Mouse (Mus musculus): ENCODE measurements at regions not wholly inside any gene's neighbourhood (a gene's known extent, or its start where the extent isn't known, plus 50 kb on each side); places are given as distances from the start of the nearest gene placed in this dataset.
"Not testable (repeated sequence)": the region's sequence is repeated elsewhere in the genome, so short reads cannot be mapped to it uniquely, and the experiment has no call there.

- H3K4me2 ChIP-seq = no peak overlapping the region
- no peaks in the 10 kb centered on the region for H3K27me3 ChIP-seq
- H3K4me3 ChIP-seq = no peak overlapping the region
- 83% methylated on average over 5 of the region's 5 CpGs for whole genome bisulfite sequencing
- no peak for ATAC-seq (ENCODE audit: low read depth)
- no peaks in the 10 kb centered on the region for H3K9me3 ChIP-seq
- H3K9ac ChIP-seq = no peak overlapping the region
- H3K4me1 ChIP-seq (replicated peaks) = no peaks in the 10 kb centered on the region
- no peak overlapping the region for H3K27ac ChIP-seq (replicated peaks)
- H3K36me3 ChIP-seq = no peaks in the 10 kb centered on the region
Observed at GRCm38 (mm10) chr3:152040751-152041150, 125.3 kb downstream of the Gipc2 start.

GRCm38 (mm10) chr3:152036819-152037218, 129.2 kb downstream of the Gipc2 start:
- H3K9ac ChIP-seq; H3K36me3 ChIP-seq; H3K9me3 ChIP-seq; H3K4me3 ChIP-seq; H3K4me2 ChIP-seq; H3K27me3 ChIP-seq; ATAC-seq (ENCODE audit: low read depth); H3K27ac ChIP-seq (replicated peaks); H3K4me1 ChIP-seq (replicated peaks): not testable (repeated sequence)
- 96% methylated on average over 5 of the region's 5 CpGs for WGBS

DNA sequence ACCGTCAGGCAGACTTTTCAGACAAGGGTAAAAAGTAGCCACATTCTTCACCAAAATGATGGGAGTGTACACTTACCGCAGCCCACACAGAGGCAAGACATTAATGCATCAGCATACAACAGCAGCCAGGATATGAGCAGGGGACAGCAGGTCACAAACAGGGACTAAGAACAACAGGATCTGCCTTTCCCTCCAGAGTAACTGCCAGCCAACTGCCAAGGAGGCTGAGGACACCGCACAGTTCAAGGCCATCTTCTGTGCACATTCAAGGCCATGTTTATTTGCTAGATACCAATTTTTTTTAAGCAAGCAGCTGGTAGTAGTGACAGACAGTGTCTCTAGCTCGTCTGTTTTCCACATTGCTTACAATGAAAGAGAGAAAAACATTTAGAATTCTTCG, 130.6 kb downstream of the Gipc2 start:
- no peak overlapping the region for H3K9ac ChIP-seq
- ATAC-seq (ENCODE audit: low read depth) = no peak
- H3K36me3 ChIP-seq = no peaks in the 10 kb centered on the region
- no peaks in the 10 kb centered on the region for H3K4me1 ChIP-seq (replicated peaks)
- no peaks in the 10 kb centered on the region for H3K9me3 ChIP-seq
- no peaks in the 10 kb centered on the region for H3K27me3 ChIP-seq
- WGBS = 84% methylated on average over 5 of the region's 5 CpGs
- H3K27ac ChIP-seq (replicated peaks) = no peak overlapping the region
- H3K4me3 ChIP-seq = no peak overlapping the region
- no peak overlapping the region for H3K4me2 ChIP-seq

- H3K27me3 ChIP-seq = no peaks in the 10 kb centered on the region
- 86% methylated on average over 10 of the region's 10 CpGs for WGBS
- H3K9ac ChIP-seq = no peak overlapping the region
- H3K4me3 ChIP-seq = no peak overlapping the region
- no peaks in the 10 kb centered on the region for H3K4me1 ChIP-seq (replicated peaks)
- no peak overlapping the region for H3K27ac ChIP-seq (replicated peaks)
- ATAC-seq (ENCODE audit: low read depth) = no peak
- H3K9me3 ChIP-seq = no peaks in the 10 kb centered on the region
- no peak overlapping the region for H3K4me2 ChIP-seq
- no peaks in the 10 kb centered on the region for H3K36me3 ChIP-seq
Observed at GRCm38 (mm10) chr3:152034686-152035085, 131.3 kb downstream of the Gipc2 start.

- ATAC-seq (ENCODE audit: low read depth) = no peak
- Histone ChIP-seq H3K36me3 (no peaks in the 10 kb centered on the region), H3K9me3 (no peaks in the 10 kb centered on the region), H3K27me3 (no peaks in the 10 kb centered on the region), H3K4me3 (no peak overlapping the region), H3K4me2 (no peak overlapping the region), H3K27ac (replicated peaks) (no peak overlapping the region), H3K4me1 (replicated peaks) (no peaks in the 10 kb centered on the region), H3K9ac (no peak overlapping the region)
- WGBS = 75% methylated on average over 2 of the region's 2 CpGs
Observed at GRCm38 (mm10) chr3:152034221-152034620, 131.8 kb downstream of the Gipc2 start.

- Histone ChIP-seq H3K27ac (replicated peaks) (no peak overlapping the region), H3K4me3 (no peak overlapping the region), H3K36me3 (no peaks in the 10 kb centered on the region), H3K27me3 (no peaks in the 10 kb centered on the region), H3K4me1 (replicated peaks) (no peaks in the 10 kb centered on the region), H3K9me3 (no peaks in the 10 kb centered on the region), H3K4me2 (no peak overlapping the region), H3K9ac (no peak overlapping the region)
- ATAC-seq (ENCODE audit: low read depth) = no peak
- 64% methylated on average over 3 of the region's 3 CpGs for WGBS
Observed at GRCm38 (mm10) chr3:152032663-152033318, 133.2 kb downstream of the Gipc2 start.

DNA sequence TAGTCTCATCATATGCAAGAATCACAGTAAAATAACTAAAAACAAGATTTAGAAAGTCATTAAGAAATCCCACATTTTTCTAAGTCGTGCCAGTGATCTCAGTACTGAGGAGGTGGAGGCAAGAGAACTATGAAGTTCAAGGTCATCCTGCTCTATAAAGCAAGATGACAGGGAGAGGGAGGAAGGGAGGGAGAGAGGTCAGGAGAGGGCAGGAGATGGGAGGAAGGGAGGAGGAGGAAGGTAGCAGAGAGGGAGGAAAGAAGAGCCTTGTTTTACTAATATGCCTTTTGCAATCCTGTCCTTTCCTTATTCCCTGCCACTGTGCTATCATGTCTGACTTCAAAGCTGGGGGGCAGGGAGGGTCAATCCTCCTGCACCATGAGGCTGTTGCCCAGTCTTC, 137.3 kb downstream of the Gipc2 start:
- H3K27ac ChIP-seq (replicated peaks) = no peak overlapping the region
- H3K9ac ChIP-seq = no peak overlapping the region
- ATAC-seq (ENCODE audit: low read depth) = no peak
- no peak overlapping the region for H3K4me2 ChIP-seq
- no peaks in the 10 kb centered on the region for H3K9me3 ChIP-seq
- no peaks in the 10 kb centered on the region for H3K27me3 ChIP-seq
- 61% methylated on average over 1 of the region's 1 CpGs for WGBS
- no peaks in the 10 kb centered on the region for H3K4me1 ChIP-seq (replicated peaks)
- H3K4me3 ChIP-seq = no peak overlapping the region
- no peaks in the 10 kb centered on the region for H3K36me3 ChIP-seq

GRCm38 (mm10) chr3:152026034-152026433, 140.0 kb downstream of the Gipc2 start:
- no peaks in the 10 kb centered on the region for H3K4me1 ChIP-seq (replicated peaks)
- no peaks in the 10 kb centered on the region for H3K9me3 ChIP-seq
- ATAC-seq (ENCODE audit: low read depth) = no peak
- no peak overlapping the region for H3K9ac ChIP-seq
- H3K27me3 ChIP-seq = no peaks in the 10 kb centered on the region
- no peak overlapping the region for H3K4me3 ChIP-seq
- H3K36me3 ChIP-seq = no peaks in the 10 kb centered on the region
- no peak overlapping the region for H3K27ac ChIP-seq (replicated peaks)
- no peak overlapping the region for H3K4me2 ChIP-seq
- 90% methylated on average over 4 of the region's 4 CpGs for whole genome bisulfite sequencing

- no peak for ATAC-seq (ENCODE audit: low read depth)
- H3K36me3 ChIP-seq = no peaks in the 10 kb centered on the region
- no peaks in the 10 kb centered on the region for H3K27me3 ChIP-seq
- H3K4me1 ChIP-seq (replicated peaks) = no peaks in the 10 kb centered on the region
- no peaks in the 10 kb centered on the region for H3K9me3 ChIP-seq
- 83% methylated on average over 8 of the region's 8 CpGs for WGBS
- H3K4me2 ChIP-seq = no peak overlapping the region
- no peak overlapping the region for H3K9ac ChIP-seq
- no peak overlapping the region for H3K27ac ChIP-seq (replicated peaks)
- H3K4me3 ChIP-seq = no peak overlapping the region
Observed at GRCm38 (mm10) chr3:152025122-152025521, 140.9 kb downstream of the Gipc2 start.

GRCm38 (mm10) chr3:152006747-152007146, 159.3 kb downstream of the Gipc2 start:
- H3K9me3 ChIP-seq = no peaks in the 10 kb centered on the region
- ATAC-seq (ENCODE audit: low read depth) = no peak
- no peaks in the 10 kb centered on the region for H3K4me1 ChIP-seq (replicated peaks)
- no peak overlapping the region for H3K4me2 ChIP-seq
- no peaks in the 10 kb centered on the region for H3K36me3 ChIP-seq
- H3K27ac ChIP-seq (replicated peaks) = no peak overlapping the region
- no peaks in the 10 kb centered on the region for H3K27me3 ChIP-seq
- H3K4me3 ChIP-seq = no peak overlapping the region
- H3K9ac ChIP-seq = no peak overlapping the region
- 92% methylated on average over 4 of the region's 4 CpGs for WGBS

DNA sequence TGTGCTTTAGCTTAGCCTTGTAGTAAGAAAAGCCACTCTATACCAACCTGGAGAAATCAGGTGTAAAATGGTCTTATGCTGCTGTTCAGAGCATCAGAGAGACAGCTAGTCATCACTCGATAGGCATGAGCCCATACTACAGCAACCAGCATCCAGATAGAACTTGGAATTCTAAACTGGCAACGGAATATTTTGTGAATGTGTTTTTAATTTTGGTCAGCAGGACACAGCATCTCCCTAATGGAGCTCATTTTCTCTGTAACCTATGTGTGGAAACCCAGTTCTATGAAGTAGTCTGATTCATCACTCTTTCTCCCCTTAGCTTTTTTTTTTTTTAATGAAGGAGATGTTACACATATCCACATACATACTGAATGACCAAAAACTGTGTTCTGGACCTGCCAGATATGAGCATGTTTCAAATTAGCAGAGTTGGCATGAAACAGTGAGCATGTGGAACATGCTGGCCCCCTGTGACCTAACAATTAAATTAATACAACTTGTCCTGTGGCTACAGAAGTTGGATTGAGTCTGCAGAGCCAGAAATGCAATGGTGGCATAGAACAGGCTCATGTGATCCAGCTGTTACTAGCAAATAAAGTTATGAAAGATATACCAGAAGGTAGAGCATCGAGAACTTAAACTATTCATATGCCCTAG, 160.5 kb downstream of the Gipc2 start:
- H3K4me2 ChIP-seq = no peak overlapping the region
- no peak overlapping the region for H3K9ac ChIP-seq
- H3K27ac ChIP-seq (replicated peaks) = no peak overlapping the region
- H3K27me3 ChIP-seq = no peaks in the 10 kb centered on the region
- H3K4me1 ChIP-seq (replicated peaks) = no peaks in the 10 kb centered on the region
- no peaks in the 10 kb centered on the region for H3K36me3 ChIP-seq
- H3K4me3 ChIP-seq = no peak overlapping the region
- no peaks in the 10 kb centered on the region for H3K9me3 ChIP-seq
- ATAC-seq (ENCODE audit: low read depth) = no peak
- WGBS = 92% methylated on average over 3 of the region's 3 CpGs

GRCm38 (mm10) chr3:152004411-152004955, 161.5 kb downstream of the Gipc2 start:
- ATAC-seq (ENCODE audit: low read depth) = no peak
- H3K4me2 ChIP-seq = no peak overlapping the region
- WGBS = 92% methylated on average over 7 of the region's 7 CpGs
- H3K27ac ChIP-seq (replicated peaks) = no peak overlapping the region
- H3K9ac ChIP-seq = no peak overlapping the region
- H3K27me3 ChIP-seq = no peaks in the 10 kb centered on the region
- no peak overlapping the region for H3K4me3 ChIP-seq
- no peaks in the 10 kb centered on the region for H3K9me3 ChIP-seq
- no peaks in the 10 kb centered on the region for H3K4me1 ChIP-seq (replicated peaks)
- no peaks in the 10 kb centered on the region for H3K36me3 ChIP-seq
